Mouse (Mus musculus) retina, adult 2 months (tissue): ENCODE measurements at regions not wholly inside any gene's neighbourhood (a gene's known extent, or its start where the extent isn't known, plus 50 kb on each side); places are given as distances from the start of the nearest gene placed in this dataset.

Experiments
- DNase-seq: peaks from one replicate; pipeline ENCODE4 v3.0.0-alpha.2; 2012; ENCODE audit warnings: low read depth, low spot score

- DNase-seq: no peak
Observed at GRCm38 (mm10) chr8:35935034-35935433, 169.4 kb downstream of the Gm19410 start.

- no peak for DNase-seq
Observed at GRCm38 (mm10) chr8:35939199-35939598, 173.6 kb downstream of the Gm19410 start.

- no peak for DNase-seq
Observed at GRCm38 (mm10) chr8:35942515-35942914, 176.9 kb downstream of the Gm19410 start.

- DNase-seq: no peak
Observed at GRCm38 (mm10) chr8:35943686-35944085, 178.1 kb downstream of the Gm19410 start.

- no peak for DNase-seq
Observed at GRCm38 (mm10) chr8:35944461-35944860, 178.9 kb downstream of the Gm19410 start.

- no peak for DNase-seq
Observed at GRCm38 (mm10) chr8:35946539-35946940, 180.9 kb downstream of the Gm19410 start.

GRCm38 (mm10) chr8:35948146-35948545 lies 182.6 kb downstream of the Gm19410 start:
- DNase-seq: no peak

- DNase-seq: no peak
Observed at GRCm38 (mm10) chr8:35948751-35949183, 183.2 kb downstream of the Gm19410 start.

- no peak for DNase-seq
Observed at GRCm38 (mm10) chr8:35955506-35955905, 189.9 kb downstream of the Gm19410 start.

- DNase-seq: no peak
Observed at GRCm38 (mm10) chr8:35956319-35956718, 190.7 kb downstream of the Gm19410 start.

- no peak for DNase-seq
Observed at GRCm38 (mm10) chr8:35959201-35959600, 193.6 kb downstream of the Gm19410 start.

- DNase-seq: no peak
Observed at GRCm38 (mm10) chr8:35960867-35961614, 195.5 kb downstream of the Gm19410 start.

GRCm38 (mm10) chr8:35961615-35962220 lies 196.1 kb downstream of the Gm19410 start:
- DNase-seq: no peak

GRCm38 (mm10) chr8:35964932-35965331 lies 199.3 kb downstream of the Gm19410 start:
- DNase-seq: no peak

GRCm38 (mm10) chr8:35968341-35968740 lies 202.8 kb downstream of the Gm19410 start:
- no peak for DNase-seq

- no peak for DNase-seq
Observed at GRCm38 (mm10) chr8:35971082-35971481, 205.5 kb downstream of the Gm19410 start.

- no peak for DNase-seq
Observed at GRCm38 (mm10) chr8:35974323-35975029, 208.9 kb downstream of the Gm19410 start.

- DNase-seq: no peak
Observed at GRCm38 (mm10) chr8:35979638-35980255, 214.2 kb downstream of the Gm19410 start.

GRCm38 (mm10) chr8:35983083-35983482 lies 217.5 kb downstream of the Gm19410 start:
- no peak for DNase-seq

GRCm38 (mm10) chr8:35985152-35985689 lies 219.6 kb downstream of the Gm19410 start:
- DNase-seq: no peak

GRCm38 (mm10) chr8:35987327-35987726 lies 221.7 kb downstream of the Gm19410 start:
- DNase-seq: no peak

GRCm38 (mm10) chr8:35991013-35991412 lies 225.4 kb downstream of the Gm19410 start:
- no peak for DNase-seq
